Mouse (Mus musculus): Measurements from ENCODE around the gene Ssbp2. TPM values are rescaled to one million over a fixed set of nuclear protein-coding genes. Genes with fewer than 3 reads are reported as not detected.
A peak's percentile ranks its signal among the peaks of the same experiment; 100 is the strongest.

The Ssbp2 gene
- polyA plus RNA-seq, 1 experiment = 7.9 TPM

DNA sequence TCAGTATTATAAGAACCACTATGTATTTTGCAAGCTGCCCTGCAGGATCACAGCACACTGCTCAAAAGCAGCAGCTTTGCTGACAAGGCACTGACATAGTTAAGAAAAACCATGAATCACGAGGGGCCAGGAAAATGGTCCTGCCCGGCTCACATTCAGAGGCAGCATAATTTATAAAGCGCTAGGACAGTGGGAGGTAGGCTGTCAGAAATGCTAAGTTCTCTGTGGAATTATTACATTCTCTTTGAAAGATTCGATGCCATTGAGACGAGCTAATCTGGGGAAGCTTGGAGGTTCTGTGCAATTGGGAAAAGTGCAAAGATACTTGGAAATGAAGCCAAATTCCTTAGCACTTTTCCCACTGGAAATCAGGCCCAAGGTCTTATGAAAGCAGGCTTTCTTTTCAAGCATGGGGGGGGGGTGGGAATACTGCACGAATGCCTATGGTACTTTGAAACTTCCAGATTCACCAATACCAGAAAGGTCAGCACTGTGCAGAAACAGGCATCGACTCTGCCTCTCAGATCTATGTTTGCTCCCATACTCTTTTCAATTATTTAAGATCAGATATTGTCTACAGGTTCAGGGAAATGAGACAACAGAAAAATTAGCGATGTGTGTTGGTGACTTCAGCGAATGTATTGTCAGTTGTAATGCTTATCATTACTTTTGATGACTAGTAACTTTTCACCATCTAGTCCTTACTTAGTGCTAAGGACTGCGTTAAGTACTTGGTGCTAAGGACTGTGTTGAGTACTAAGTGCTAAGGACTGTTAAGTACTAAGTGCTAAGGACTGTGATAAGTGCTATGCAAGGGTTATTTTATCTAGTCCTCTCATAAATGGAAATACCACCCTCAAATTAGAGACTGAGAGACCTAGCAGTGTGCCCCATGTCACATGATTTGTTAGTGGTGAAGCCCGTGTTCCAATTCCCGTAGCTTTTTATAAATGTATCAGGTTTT, 28.4 kb upstream of the Ssbp2 start:
- H3K36me3 ChIP-seq (ENCODE audit: control insufficient read depth, insufficient read depth, low read length) = no peaks in the 10 kb centered on the region
- H3K27ac ChIP-seq (ENCODE audit: control insufficient read depth, insufficient read depth, low read depth, low read length) = no peak overlapping the region
- TF ChIP-seq POLR2A (IDR thresholded peaks at IDR 0.05; ENCODE audit: control insufficient read depth, low read depth, low read length) (no peak), CTCF (IDR thresholded peaks at IDR 0.05; ENCODE audit: control insufficient read depth, insufficient read depth, insufficient replicate concordance, low read depth, low read length) (no peak)
- peaks cover 3% of the 10 kb centered on the region for H3K4me1 ChIP-seq (ENCODE audit: control insufficient read depth, insufficient read depth, low read length)
- H3K4me3 ChIP-seq (ENCODE audit: control insufficient read depth, low read depth, low read length) = no peak overlapping the region
- H3K27me3 ChIP-seq (ENCODE audit: control insufficient read depth, insufficient read depth, low read length) = no peaks in the 10 kb centered on the region

DNA sequence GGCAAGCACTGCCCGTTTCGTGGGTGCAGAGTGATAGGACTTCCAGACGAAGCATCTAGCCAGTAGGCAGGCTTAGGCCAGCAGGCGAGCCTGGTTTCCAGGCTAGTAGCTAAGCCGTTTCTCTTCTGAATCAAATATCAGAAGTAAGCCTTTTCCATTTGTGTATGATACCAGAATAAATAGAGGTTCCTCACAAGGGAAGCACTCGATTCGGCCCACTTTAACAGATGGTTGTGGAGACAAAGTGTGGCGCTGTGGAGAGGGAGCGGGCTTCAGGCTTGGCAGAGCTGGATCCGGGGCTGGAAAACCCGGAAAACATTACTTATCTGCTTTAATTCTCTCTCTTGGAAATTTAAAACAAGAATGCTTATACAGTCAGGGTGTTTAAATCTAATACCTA, 27.1 kb upstream of the Ssbp2 start:
- Histone ChIP-seq H3K36me3 (ENCODE audit: control insufficient read depth, insufficient read depth, low read length) (no peaks in the 10 kb centered on the region), H3K4me3 (ENCODE audit: control insufficient read depth, low read depth, low read length) (no peak overlapping the region), H3K4me1 (ENCODE audit: control insufficient read depth, insufficient read depth, low read length) (peaks cover 3% of the 10 kb centered on the region), H3K27ac (ENCODE audit: control insufficient read depth, insufficient read depth, low read depth, low read length) (0 out of 2 replicates have a peak overlapping the region, but pooled peaks have one; percentile 6), H3K27me3 (ENCODE audit: control insufficient read depth, insufficient read depth, low read length) (no peaks in the 10 kb centered on the region)
- TF ChIP-seq CTCF (IDR thresholded peaks at IDR 0.05; ENCODE audit: control insufficient read depth, insufficient read depth, insufficient replicate concordance, low read depth, low read length) (no peak), POLR2A (IDR thresholded peaks at IDR 0.05; ENCODE audit: control insufficient read depth, low read depth, low read length) (no peak)

DNA sequence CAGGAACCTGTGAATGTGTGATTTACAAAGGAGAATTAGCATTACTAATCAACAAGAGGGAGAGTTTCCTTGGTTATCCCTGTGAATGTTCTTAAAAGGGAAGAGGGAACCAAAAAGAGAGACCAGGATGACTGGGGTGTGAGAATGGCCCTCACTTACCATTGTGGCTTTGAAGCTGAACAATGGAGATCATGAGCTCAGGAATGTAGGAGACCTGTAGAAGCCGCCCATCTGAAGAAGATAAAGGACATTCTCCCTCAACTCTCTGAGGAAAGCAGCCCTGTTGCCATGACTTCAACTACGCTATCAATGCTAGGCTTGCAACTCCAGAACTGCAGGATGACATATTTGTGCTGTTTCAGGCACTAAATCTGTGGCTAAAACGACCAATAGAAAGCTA, 22.2 kb upstream of the Ssbp2 start:
- peaks cover 3% of the 10 kb centered on the region for H3K4me1 ChIP-seq (ENCODE audit: control insufficient read depth, insufficient read depth, low read length)
- no peaks in the 10 kb centered on the region for H3K27me3 ChIP-seq (ENCODE audit: control insufficient read depth, insufficient read depth, low read length)
- H3K4me3 ChIP-seq (ENCODE audit: control insufficient read depth, low read depth, low read length) = no peak overlapping the region
- H3K27ac ChIP-seq (ENCODE audit: control insufficient read depth, insufficient read depth, low read depth, low read length) = no peak overlapping the region
- TF ChIP-seq CTCF (IDR thresholded peaks at IDR 0.05; ENCODE audit: control insufficient read depth, insufficient read depth, insufficient replicate concordance, low read depth, low read length) = no peak
- no peak for TF ChIP-seq POLR2A (IDR thresholded peaks at IDR 0.05; ENCODE audit: control insufficient read depth, low read depth, low read length)
- no peaks in the 10 kb centered on the region for H3K36me3 ChIP-seq (ENCODE audit: control insufficient read depth, insufficient read depth, low read length)

DNA sequence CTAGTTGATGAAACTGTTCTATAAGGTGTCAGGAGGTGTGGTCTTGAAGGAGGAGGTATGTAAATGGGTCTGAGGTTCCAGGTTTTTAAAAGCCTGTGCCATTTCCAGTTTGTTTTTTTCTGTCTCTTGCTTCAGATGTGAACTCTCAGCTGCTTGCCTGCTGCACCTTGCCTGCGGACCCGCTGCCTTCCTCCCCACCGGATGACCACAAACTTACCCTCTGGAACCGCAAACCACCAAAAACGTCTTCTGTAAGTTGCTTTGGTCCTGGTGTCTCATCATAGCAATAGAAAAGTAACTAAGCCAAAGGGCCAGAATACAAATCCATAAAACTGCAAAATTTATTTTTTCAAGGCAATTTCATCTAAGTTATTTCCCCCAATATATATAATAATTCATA, 18.6 kb upstream of the Ssbp2 start:
- no peak overlapping the region for H3K27ac ChIP-seq (ENCODE audit: control insufficient read depth, insufficient read depth, low read depth, low read length)
- no peaks in the 10 kb centered on the region for H3K4me1 ChIP-seq (ENCODE audit: control insufficient read depth, insufficient read depth, low read length)
- TF ChIP-seq POLR2A (IDR thresholded peaks at IDR 0.05; ENCODE audit: control insufficient read depth, low read depth, low read length) (no peak), CTCF (IDR thresholded peaks at IDR 0.05; ENCODE audit: control insufficient read depth, insufficient read depth, insufficient replicate concordance, low read depth, low read length) (no peak)
- no peaks in the 10 kb centered on the region for H3K36me3 ChIP-seq (ENCODE audit: control insufficient read depth, insufficient read depth, low read length)
- H3K27me3 ChIP-seq (ENCODE audit: control insufficient read depth, insufficient read depth, low read length) = no peaks in the 10 kb centered on the region
- H3K4me3 ChIP-seq (ENCODE audit: control insufficient read depth, low read depth, low read length) = no peak overlapping the region

DNA sequence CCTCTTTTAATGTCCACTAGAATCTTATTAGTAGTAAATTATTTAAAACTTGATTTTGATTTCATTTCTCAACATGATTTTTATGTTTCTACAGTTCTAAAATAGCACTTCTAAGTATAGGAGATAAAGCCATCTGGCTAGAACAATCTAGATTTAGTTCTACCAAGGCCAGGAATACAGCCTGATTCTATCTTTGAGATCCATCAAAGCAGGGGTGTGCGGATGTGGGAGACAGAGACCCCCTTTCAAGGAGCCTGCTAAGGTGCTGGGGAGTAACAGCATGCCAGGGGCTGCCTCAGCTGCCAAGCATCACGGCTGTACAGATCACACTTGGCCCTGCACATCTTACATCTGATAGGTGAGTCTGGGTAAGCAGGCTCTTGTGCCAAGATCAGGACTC, 13.4 kb upstream of the Ssbp2 start:
- TF ChIP-seq CTCF (IDR thresholded peaks at IDR 0.05; ENCODE audit: control insufficient read depth, insufficient read depth, insufficient replicate concordance, low read depth, low read length) (no peak), POLR2A (IDR thresholded peaks at IDR 0.05; ENCODE audit: control insufficient read depth, low read depth, low read length) (no peak)
- Histone ChIP-seq H3K4me1 (ENCODE audit: control insufficient read depth, insufficient read depth, low read length) (no peaks in the 10 kb centered on the region), H3K36me3 (ENCODE audit: control insufficient read depth, insufficient read depth, low read length) (no peaks in the 10 kb centered on the region), H3K27ac (ENCODE audit: control insufficient read depth, insufficient read depth, low read depth, low read length) (no peak overlapping the region), H3K4me3 (ENCODE audit: control insufficient read depth, low read depth, low read length) (no peak overlapping the region), H3K27me3 (ENCODE audit: control insufficient read depth, insufficient read depth, low read length) (no peaks in the 10 kb centered on the region)

DNA sequence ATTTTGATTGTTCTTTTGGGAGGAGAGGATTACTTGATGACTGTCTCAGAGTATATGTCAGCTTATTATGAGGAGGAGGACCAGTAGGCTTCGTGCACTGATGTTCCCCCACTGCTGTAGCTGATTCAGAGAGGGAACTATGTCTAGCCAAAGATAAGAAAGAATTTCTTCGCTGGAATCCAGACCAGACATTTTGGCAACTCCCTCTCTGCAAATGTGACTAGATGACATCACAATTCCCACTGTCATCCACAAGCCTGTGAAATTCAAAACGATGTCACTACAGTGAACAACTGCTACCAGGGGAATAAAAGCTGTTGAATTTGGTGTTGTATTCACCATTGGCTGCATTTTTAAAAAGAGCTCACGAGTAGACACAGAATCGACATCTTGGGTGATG, 11.1 kb upstream of the Ssbp2 start:
- Histone ChIP-seq H3K27me3 (ENCODE audit: control insufficient read depth, insufficient read depth, low read length) (no peaks in the 10 kb centered on the region), H3K4me1 (ENCODE audit: control insufficient read depth, insufficient read depth, low read length) (no peaks in the 10 kb centered on the region), H3K4me3 (ENCODE audit: control insufficient read depth, low read depth, low read length) (no peak overlapping the region), H3K27ac (ENCODE audit: control insufficient read depth, insufficient read depth, low read depth, low read length) (no peak overlapping the region), H3K36me3 (ENCODE audit: control insufficient read depth, insufficient read depth, low read length) (no peaks in the 10 kb centered on the region)
- TF ChIP-seq CTCF (IDR thresholded peaks at IDR 0.05; ENCODE audit: control insufficient read depth, insufficient read depth, insufficient replicate concordance, low read depth, low read length) (no peak), POLR2A (IDR thresholded peaks at IDR 0.05; ENCODE audit: control insufficient read depth, low read depth, low read length) (no peak)

DNA sequence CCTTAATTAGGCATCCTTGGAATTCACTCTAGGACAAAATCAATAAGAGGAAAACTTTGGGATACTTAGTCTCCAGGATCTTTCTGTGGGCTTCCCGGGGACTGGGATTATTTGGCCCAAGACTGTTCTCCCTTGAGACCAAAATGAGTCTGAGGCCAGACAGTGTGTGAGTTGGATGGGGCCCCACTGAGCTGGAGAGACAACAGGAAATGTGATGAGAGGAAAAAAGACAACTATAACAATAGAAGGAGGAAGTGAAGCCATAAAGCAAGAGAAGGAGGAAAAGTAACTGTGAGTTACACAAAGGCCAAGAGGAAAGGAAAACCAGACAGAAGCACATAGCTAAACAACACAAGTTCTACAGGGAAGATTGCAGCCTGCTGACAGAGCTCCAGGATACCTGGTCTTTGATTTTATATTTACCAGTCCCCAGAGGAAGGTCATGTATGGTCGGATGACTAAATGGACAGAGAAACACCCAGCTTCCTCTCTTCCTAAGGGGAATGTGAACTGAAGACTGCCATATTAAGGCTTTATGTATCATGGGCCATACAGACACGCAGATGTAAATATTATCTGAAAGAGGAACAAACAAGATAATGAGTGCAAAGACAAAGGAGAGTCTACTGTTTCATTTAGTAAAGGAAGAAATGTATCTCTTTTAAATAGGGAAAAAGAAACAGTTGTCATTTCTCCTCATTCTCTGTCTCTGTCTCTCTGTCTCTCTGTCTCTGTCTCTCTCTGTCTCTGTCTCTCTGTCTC, 8.5 kb upstream of the Ssbp2 start:
- Histone ChIP-seq H3K4me1 (ENCODE audit: control insufficient read depth, insufficient read depth, low read length) (no peaks in the 10 kb centered on the region), H3K27me3 (ENCODE audit: control insufficient read depth, insufficient read depth, low read length) (no peaks in the 10 kb centered on the region), H3K4me3 (ENCODE audit: control insufficient read depth, low read depth, low read length) (no peak overlapping the region), H3K36me3 (ENCODE audit: control insufficient read depth, insufficient read depth, low read length) (no peaks in the 10 kb centered on the region), H3K27ac (ENCODE audit: control insufficient read depth, insufficient read depth, low read depth, low read length) (no peak overlapping the region)
- no peak for TF ChIP-seq POLR2A (IDR thresholded peaks at IDR 0.05; ENCODE audit: control insufficient read depth, low read depth, low read length)
- TF ChIP-seq CTCF (IDR thresholded peaks at IDR 0.05; ENCODE audit: control insufficient read depth, insufficient read depth, insufficient replicate concordance, low read depth, low read length) = no peak

Measured in testis, adult 2 months (tissue).